Mouse (Mus musculus) urinary bladder, postnatal 25 days (tissue): ENCODE data around the gene Adcy9.

ENCODE experiments used
- DNase-seq: peaks from one replicate; pipeline ENCODE4 v3.0.0; 2022; ENCODE audit warnings: low spot score

Adcy9 gene

DNA sequence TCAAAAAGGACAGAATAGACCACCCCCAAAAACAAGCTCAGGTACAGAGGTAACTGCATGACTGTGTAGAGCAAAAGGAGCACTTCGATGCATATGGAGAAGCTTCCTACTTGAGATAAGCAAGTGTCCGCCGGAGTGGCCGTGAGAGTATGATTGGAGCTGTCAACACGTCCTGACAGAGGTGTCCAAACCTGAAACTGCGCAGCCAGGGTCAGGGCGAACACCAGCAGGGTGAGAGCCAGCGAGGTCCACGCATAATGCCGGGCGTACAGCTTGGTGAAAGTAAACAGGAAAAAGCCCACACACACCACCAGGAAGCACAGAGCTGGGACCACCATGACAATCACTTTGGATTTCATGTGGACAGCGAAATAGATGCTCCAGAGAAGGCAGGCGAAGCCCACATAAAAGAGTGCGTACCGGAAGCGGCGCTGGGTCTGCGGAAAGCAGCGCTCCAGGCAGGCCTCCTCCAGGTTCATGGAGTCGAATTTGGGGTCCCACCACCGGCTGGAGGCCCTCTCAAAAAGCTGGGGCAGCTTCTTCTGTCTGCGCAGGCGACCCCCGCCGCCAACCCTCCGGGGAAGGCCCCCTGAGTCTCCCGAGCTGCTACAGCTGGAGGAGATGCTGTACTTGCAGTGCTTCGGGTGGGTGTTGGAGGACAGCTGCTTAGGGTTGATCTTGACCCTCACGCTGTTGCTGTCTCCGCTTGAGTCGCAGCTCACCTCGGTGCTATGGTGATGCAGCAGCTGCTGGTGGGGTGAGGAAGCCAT lies 1.3 kb downstream of the Adcy9 start:
- peak; percentile 9 for DNase-seq

DNA sequence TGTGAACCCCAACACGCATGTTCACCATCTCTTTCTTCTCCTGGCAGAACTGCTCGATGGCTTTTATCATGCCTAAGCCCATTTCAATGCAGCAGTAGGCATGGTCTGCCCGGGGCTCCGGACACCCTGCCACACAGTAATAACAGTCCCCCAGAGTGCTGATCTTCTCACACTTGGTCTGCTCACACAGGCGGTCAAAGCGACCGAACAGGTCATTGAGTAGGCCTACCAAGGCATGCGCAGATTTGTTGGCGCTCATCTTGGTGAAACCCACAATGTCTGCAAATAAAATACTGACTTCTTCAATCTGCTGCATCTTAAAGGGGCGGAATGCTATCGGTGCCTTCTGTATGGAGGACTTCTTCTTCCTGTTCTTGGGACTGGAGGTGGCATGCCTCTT lies 2.2 kb downstream of the Adcy9 start:
- no peak for DNase-seq

DNA sequence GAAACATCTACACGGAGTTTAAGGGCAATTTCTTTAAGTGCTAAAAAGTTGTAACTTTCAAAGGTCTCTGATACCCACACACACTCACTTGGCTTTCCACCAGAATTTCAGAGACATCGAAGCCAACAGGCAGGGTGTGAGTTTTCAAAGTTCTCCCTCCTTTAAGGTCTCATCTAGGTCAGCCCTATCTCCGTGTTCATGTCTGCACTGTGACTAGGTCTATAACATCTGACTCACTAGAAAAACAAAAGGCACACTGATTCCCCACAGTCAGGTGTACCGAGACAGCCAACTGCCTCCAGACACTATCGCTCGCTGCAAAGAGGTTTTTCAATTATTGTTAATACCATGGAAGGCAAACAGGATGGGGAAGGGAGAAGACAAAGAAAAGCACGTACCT lies 2.8 kb downstream of the Adcy9 start:
- no peak for DNase-seq

DNA sequence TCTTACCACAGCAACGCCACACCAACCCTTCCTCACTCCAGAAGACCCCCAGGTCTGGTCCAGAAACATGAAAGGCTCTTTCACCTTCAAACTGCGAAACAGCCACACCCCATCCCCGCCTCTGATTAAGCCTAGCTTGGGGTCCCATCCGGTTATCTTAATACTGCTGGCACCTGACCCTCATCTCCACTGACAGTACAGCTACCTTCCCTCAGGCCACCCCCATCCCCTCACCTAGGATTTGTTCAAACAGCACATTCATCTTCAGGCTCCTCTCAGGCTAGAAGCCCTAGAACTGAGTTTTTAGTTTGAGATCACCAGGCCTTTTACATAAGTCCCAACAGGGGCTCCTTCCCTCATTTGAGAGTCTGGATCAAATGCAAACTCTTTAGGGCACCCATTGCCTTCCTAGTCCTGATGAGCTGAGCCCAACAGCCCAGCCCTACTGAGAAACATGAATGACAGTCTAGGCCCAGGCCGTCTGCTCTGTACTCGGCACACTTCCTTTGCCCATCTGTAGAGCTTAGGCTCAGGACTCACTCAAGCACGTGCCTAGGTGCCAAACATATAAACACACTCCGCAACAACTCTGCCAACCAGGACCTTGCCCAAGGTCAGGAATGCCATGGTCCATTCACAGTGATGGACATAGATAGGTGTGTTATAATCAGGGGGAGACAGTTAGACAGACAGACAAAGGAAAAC lies 5.3 kb downstream of the Adcy9 start:
- no peak for DNase-seq

DNA sequence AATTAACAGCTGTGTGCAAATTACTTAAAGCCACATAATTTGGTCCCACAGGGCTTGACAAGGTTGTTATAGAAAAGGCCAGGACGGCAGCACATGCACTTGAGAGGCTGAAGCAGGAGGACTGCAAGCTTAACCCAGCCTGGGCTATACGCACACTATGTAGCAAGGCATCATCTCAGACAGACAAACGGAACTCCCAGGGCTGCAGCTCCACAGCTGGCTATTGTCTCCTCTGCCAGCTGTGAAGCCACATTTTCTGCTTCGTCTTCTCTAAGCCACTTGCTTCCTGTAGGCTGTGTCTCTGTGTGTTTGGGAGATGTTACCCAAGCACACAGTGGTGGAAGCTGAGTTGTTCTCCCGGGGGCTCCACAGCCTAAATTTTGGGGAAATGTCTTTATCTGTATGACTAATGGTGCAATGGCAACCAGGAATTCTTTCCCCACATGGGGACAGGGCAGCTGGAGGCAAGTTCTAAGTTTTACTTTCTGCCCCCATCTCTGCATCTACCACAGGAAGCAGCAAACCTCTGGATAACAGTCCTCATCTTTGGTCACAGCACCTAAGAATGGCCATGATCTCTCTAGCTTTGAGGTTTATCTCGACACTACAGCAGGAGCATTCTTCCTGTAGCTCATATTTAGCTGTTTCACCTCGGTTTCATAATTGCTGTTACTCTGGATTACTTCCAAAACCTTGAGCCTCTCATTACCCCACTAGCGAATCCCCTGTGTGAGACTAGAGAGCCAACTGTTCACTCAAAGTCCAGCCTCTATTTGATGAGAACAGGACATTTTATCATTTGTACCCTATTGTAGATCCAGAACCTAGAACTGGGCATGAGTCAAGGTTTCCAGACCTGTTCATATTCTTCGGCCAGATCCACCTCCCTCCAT lies 6.1 kb downstream of the Adcy9 start:
- no peak for DNase-seq

DNA sequence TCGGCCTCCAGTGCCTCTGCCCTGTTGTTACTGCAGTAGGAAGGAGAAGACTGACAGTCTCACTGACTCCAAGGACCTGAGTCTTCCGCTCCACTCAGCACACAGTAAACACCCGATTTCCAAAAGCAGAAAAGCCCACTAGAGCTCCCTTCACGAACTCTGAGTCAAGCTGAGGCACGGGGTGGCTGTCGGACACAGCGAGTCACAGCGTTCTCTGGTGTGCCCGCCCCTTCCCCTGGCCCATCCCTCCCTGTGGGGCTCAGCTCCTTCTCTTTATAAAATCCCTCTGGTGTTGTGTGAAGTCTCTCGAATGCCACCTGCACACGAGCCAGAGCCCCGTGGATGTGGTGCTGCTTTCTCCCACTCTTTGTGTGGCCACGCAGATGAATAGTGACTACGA lies 7.0 kb downstream of the Adcy9 start:
- DNase-seq = no peak

DNA sequence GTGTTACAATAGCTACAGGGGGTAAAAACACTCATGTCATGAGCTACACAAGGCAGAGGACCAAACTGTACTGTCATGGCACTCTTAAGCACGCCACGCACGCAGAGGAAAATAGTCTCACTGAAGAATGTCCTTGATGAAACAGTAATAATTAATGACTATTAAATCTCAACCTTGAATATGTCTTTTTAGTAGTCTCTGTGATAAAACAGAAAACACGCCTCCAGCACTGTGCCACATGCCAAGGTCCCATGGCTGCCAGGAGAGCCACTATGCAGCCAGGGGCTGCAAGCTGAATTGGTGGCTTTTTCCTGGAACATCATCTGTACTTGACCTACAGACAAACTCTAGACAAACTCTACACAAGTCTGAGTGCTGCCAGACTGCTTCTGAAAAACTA lies 8.0 kb downstream of the Adcy9 start:
- no peak for DNase-seq

DNA sequence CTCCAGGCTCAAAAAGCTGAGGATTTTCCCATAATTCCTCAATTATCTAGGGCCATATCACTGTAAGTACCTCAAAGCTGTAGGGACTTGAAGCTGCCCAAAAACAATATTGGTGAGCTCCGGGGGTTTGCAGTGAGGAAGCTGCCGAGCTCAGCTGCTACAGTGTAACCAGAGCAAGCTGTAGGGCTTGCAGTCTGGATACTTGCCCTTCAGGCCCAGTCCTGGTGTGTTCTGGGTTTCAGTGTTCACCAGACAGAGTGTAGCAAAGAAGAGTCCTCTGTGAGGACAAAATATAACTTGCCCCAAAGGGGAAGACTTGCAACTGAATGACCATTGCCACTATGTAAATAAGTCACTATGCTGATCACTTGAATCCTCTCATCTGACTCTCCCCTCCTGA lies 9.0 kb downstream of the Adcy9 start:
- DNase-seq = no peak

DNA sequence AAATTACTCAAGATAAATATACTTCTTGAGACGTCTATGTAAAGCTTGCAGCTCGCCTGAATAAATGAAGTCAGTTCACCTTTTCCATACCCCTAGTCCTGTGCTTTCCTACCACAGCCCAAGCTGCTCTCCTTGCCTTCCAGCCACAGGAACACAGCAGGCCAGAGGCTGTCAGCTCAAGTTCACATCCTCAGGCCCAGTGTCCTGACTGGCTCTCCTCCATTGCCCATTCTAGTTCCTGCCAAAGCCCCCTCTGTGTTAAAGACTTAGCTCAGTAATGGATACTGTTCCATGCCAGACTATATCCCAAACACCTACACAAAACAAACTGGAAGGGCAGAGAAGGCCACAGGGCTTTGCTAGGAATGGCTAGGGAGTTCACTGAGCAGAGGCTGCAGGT lies 12.8 kb downstream of the Adcy9 start:
- no peak for DNase-seq

DNA sequence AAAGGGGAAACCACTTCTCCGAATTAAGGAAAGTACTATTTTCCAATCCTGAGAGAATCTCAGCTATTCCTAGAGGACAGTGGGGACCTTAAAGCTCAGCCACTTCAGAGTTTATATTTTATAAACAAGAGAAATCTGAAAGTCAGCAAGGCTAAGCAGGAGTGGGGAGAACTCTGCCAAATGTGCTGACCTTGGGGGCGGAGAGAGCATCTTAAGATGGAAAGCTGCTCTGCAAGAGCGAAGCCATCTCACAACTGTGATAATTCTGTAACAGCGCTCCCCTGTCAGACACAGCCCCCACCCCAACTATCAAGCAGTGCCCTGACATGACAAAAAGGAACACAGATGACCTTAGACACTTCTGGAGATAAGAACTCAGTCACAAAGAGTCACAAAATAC lies 13.6 kb downstream of the Adcy9 start:
- DNase-seq = no peak

DNA sequence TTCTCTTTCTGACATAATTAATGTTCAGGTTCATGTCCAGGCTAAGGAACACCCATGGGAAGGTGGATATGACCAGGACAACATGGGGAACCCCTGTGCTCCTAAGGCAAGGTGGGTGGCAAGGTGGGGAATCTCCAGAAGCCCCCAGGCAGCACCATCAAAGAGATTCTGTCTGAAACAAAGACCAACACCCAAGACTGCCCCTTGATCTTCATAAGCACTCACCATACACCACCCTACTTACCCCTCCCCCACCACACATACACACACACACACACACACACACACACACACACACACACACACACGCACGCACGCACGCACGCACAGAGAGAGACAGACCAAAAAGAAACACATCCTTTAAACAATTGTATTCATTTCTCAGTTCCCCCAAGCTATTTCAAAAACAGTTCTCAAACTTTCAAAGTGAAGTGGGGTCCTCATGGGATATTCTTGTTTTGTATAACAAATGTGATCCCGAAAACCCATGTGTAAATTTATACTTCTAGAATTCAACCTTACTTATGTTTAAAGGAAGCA lies 14.2 kb downstream of the Adcy9 start:
- DNase-seq = no peak

DNA sequence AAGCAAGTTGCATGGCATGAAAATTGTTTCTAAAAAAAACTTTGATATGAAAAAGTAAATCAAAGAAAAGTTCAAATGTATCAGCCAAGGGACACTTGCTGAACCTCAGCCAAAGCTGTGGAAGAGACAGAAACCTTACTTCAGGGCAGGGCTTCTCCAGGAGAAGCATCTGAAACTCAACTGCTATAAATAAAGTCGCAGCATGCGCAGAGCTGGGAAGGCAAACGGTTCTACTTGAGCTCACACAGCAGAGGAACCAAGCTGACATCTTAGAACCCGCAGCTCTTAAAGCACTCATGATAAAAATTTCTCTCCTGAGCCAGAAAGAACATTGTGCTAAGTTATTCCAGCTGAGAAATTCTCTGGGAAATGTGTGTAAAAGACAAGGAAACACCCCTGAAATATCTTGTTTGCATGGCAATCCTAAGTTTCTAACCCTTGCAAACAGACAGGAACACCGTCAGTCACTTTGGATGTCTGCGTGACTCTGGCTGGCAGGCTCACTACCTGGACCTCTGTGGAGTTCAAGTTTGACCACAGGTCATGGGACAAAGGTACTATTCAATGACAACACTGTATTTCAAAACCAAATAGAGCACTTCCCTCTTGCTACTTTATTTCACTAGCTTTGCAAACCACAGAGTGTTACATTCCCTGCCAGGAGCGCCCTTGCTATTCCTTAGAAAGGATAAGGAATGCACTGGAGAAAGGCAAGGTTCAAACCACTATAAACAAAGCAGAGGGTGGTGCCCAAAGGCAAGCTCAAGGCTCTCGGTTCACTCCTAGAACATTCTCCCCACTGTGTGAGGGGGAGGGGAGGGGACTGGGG lies 15.2 kb downstream of the Adcy9 start:
- DNase-seq = no peak

DNA sequence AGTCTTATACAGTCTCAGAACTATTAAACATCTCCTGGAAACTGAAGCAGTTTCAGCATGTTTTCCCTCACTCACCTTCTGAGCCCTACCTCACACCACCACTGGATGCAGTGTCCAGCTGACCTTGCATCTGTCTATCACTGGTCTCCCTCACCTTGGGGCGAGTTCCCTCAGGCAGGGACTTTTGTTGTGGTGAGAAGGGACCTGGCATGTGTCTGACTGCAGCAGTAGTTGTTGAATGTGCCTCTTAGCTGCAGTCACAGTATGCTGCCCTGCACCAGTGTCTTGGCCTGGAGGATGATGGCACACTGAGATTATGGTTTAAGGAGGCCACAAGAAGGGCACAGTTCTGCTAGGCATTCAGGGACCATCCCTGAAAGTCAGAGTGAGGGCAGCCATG lies 19.2 kb downstream of the Adcy9 start:
- no peak for DNase-seq

DNA sequence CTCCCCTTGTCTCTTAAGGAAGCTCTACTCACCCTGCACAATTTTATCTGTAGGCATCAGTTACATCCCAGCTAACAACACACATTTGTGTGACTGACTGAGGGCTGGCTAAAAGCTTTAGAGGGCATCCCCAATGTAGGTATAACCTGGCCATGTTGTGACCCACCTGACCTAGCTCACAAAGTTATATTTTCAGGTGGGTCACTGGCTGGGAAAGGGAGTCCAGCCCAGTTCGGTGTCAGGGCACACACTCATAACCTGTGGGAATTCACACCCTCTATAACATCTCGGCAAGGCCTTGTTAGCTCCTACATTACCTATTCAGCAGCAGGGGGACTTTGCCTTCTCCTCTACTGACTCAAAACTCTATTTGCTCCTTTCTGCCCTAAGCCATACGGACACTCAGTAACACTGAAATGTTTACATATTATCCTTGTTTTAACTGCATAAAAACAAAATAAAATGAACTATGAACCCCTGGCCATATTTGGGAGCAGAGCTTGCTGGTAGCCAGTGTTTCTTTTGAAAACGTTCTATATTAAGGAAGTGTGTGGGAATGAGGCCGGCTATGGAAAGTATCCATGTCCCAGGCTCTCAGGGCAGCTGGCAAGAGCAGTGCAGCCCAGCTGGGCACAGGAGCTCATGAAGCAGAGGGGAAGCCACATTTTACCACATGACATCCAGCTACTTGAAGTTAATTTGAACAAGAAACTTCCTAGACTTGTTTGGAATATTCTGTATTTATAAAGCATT lies 20.7 kb downstream of the Adcy9 start:
- DNase-seq = no peak

DNA sequence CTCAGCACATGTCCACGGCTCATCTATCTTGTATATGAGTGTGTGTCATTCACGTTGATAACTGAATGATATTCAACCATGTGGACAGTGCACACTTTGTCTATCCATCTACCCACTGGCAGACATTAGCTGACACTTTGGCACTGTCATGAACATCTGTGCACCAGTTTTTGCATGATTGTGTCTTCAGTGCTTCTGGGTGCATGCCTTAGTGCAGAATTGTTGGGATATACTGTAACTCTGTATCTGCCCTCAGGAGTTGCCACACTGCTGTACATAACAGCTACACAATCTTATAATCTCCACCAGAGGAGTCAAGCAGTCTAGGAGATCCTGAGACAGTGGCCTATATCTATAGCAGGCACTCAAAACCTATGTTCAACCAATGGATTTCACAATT lies 21.5 kb downstream of the Adcy9 start:
- no peak for DNase-seq

DNA sequence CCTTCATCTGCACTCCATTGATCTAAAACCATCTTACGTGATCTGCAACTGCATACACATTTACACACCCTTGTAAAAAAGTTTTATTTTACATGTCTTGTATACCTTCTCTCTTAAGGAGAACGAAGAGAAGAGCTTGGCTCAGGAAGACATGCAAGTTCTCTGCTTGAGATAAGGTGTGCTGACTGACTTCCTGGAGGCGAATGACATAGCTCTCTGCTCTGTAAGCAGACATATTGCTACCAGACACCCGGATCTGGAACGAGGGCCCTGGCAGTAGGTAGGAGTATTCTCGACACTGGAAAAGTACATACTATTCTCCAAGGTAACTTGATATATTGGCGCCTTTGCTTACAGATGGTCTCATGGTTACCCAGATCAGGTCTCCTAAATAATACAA lies 22.7 kb downstream of the Adcy9 start:
- no peak for DNase-seq

DNA sequence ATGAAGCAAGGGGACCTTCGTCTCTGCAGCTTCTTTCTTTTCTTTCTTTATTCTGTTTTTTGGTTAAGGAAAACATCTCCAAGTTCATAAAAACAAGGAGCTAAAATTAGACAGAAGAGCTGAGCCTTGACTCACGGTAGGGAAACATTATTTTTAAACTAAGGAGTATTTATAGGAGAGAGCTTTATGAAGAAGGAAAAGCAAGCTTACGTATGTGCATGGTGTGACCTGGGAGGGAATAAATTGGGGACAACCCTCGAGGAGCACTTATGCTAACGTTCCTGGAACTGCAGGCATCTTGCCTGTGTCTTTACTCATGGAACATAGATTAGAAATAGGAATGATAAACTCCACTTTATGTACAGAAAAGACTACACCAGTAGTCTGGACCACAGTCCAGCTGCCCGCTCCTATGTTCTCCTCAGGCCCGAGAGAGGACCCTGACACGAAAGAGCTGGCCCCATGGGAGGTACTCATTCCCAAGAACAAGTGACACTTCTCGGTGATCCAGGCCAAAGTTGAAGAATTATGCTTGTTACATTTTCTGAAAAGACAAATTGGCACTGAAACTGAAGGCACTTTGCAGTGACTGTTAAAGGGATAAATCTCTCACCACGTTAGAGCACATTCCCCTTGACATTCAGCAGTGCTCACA lies 24.5 kb downstream of the Adcy9 start:
- DNase-seq = no peak

DNA sequence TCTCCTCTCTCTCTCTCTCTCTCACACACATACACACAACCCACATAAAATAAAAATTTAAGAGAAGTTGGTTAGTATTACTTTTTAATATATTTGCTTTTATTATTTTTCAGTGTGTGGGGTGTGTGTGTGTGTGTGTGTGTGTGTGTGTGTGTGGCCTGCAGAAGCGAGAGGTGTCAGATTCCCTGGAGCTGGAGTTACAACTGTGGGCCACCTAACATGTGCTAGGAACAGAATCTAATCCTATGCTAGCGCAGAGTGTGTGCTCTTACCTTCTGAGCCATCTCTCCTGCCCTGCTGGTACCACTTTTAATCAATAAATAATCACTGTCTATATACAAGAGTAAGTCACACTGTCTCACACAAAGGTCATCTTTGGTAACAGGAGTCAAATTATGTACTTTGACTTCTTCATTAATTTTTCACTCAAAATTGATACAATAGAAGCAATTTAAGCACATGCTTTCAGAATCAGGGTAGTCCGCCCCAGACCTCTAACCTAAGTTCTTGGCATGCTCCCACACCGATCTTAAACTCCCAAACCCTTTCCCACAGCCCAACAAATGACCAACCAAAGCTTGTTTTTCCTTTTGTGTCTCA lies 25.2 kb downstream of the Adcy9 start:
- no peak for DNase-seq

DNA sequence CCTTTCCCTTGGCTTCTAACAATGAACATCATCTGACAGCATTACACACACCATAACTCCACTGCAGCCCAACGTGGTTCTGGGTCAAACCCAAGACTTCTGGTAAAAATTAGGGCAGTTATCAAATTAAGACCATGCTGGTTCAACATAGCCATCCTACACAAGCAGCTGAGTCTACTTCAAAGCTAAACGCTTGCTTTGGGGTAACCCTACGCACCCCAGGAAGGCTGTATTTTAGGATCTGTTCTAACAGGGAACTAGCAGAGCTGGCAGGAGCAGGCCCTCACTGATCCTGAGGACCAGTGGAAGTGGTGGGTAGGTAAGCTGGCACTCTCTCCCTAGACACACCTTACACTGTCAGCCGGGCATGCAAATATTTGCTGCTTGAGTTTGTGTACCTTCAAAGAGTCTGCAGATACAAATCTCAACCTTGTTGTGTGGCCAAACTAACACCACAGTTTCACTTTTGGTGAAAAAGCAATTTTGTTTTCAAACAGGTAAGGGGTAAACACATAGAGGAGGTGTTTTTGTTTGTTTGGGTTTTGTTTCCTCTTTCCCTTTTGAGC lies 36.7 kb downstream of the Adcy9 start:
- DNase-seq = no peak

DNA sequence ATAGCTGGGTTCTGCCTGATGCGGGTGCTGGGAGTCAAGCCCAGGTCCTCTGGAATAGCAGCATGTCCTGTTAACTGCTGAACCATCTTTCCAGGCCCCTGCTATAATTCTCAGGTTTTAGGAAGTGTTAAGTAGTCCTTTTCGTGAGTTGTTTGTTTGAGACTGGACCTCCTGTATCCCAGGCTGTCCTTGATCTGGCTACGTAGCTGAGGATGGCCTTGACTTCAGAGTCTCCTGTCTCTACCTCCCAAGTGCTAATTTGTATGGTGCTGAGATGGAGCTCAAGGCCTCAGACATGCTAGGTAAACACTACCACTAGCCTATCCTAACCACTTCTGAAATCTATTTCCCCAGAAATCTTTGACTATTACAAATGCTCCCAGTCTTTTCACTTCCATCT lies 37.9 kb downstream of the Adcy9 start:
- DNase-seq = no peak
